Mouse (Mus musculus) large intestine, adult 2 months (tissue): ENCODE results near the gene 4931422A03Rik. TPM values are rescaled to one million over a fixed set of nuclear protein-coding genes. Genes with fewer than 3 reads are reported as not detected.
"Not testable (repeated sequence)": the region's sequence is repeated elsewhere in the genome, so short reads cannot be mapped to it uniquely, and the experiment has no call there.

ENCODE experiments used
- DNase-seq: peaks from one replicate; pipeline ENCODE4 v3.0.0-alpha.2; 2012; ENCODE audit warnings: low read depth, low spot score
- WGBS: fragments of 180-500 bp; shearing (Covaris S2); methylation state at CpG from one replicate; pipeline ENCODE4 v1.1.7; 2018; 5-methylcytosine and 5-hydroxymethylcytosine counted together
- polyA plus RNA-seq: library from polyadenylated mRNA; depleted of rRNA; stranded (reverse); fragments of >200 nt; gene quantifications from 2 replicates; pipeline ENCODE4 v1.2.3, GENCODE M21; 2012; rRNA removed

The 4931422A03Rik gene
- polyA plus RNA-seq = not detected in 2 replicates

- under 1% methylated on average over 32 of the region's 32 CpGs for WGBS
- no peak for DNase-seq
Observed at GRCm38 (mm10) chr2:104028139-104028723, at the start of gene 4931422A03Rik. 4931422A03Rik (minus strand) TSS chr2:104028361.

GRCm38 (mm10) chr2:104069704-104070185 lies 41.6 kb upstream of the 4931422A03Rik start, which contains the start of gene Cd59b:
Cd59b (plus strand) TSS chr2:104069849.
- DNase-seq = peak; percentile 28
- WGBS = 7% methylated on average over 13 of the region's 13 CpGs

- DNase-seq = not testable (repeated sequence)
- 72% methylated on average over 7 of the region's 7 CpGs for WGBS
Observed at GRCm38 (mm10) chr2:104068450-104068849, 40.3 kb upstream of the 4931422A03Rik start, which contains the start of gene Gm10799. Gm10799 (minus strand) TSS chr2:104068550.

- DNase-seq = not testable (repeated sequence)
- 81% methylated on average over 6 of the region's 6 CpGs for WGBS
Observed at GRCm38 (mm10) chr2:104065526-104065925, 37.4 kb upstream of the 4931422A03Rik start, which contains the start of gene Gm10912. Gm10912 (plus strand) TSS chr2:104065826.

GRCm38 (mm10) chr2:104064152-104064551 lies 36.0 kb upstream of the 4931422A03Rik start:
- DNase-seq = no peak
- 69% methylated on average over 2 of the region's 2 CpGs for WGBS

GRCm38 (mm10) chr2:104062665-104063064 lies 34.5 kb upstream of the 4931422A03Rik start:
- DNase-seq = no peak

- DNase-seq = no peak
- WGBS = 97% methylated on average over 6 of the region's 6 CpGs
Observed at GRCm38 (mm10) chr2:104060996-104061395, 32.8 kb upstream of the 4931422A03Rik start.

GRCm38 (mm10) chr2:104059786-104060185 lies 31.6 kb upstream of the 4931422A03Rik start:
- DNase-seq = no peak
- 79% methylated on average over 10 of the region's 10 CpGs for WGBS

- no peak for DNase-seq
- WGBS = 91% methylated on average over 4 of the region's 4 CpGs
Observed at GRCm38 (mm10) chr2:104058954-104059353, 30.8 kb upstream of the 4931422A03Rik start.

GRCm38 (mm10) chr2:104058381-104058780 lies 30.2 kb upstream of the 4931422A03Rik start:
- no peak for DNase-seq
- 88% methylated on average over 1 of the region's 1 CpGs for WGBS

GRCm38 (mm10) chr2:104044479-104045080 lies 16.4 kb upstream of the 4931422A03Rik start:
- 72% methylated on average over 1 of the region's 1 CpGs for WGBS
- DNase-seq = no peak

GRCm38 (mm10) chr2:104043624-104044478 lies 15.7 kb upstream of the 4931422A03Rik start:
- no peak for DNase-seq
- WGBS = 59% methylated on average over 5 of the region's 5 CpGs

- 94% methylated on average over 15 of the region's 15 CpGs for WGBS
- no peak for DNase-seq
Observed at GRCm38 (mm10) chr2:104042766-104043165, 14.6 kb upstream of the 4931422A03Rik start.

- DNase-seq = no peak
- WGBS = 33% methylated on average over 5 of the region's 5 CpGs
Observed at GRCm38 (mm10) chr2:104041632-104042031, 13.5 kb upstream of the 4931422A03Rik start.

- DNase-seq = no peak
- WGBS = 82% methylated on average over 2 of the region's 2 CpGs
Observed at GRCm38 (mm10) chr2:104038236-104038635, 10.1 kb upstream of the 4931422A03Rik start.

- no peak for DNase-seq
- WGBS = 71% methylated on average over 3 of the region's 3 CpGs
Observed at GRCm38 (mm10) chr2:104036316-104036715, 8.2 kb upstream of the 4931422A03Rik start.

GRCm38 (mm10) chr2:104035595-104035994 lies 7.4 kb upstream of the 4931422A03Rik start:
- no peak for DNase-seq
- WGBS = 82% methylated on average over 6 of the region's 6 CpGs

- 38% methylated on average over 3 of the region's 3 CpGs for WGBS
- no peak for DNase-seq
Observed at GRCm38 (mm10) chr2:104034832-104035472, 6.8 kb upstream of the 4931422A03Rik start.

GRCm38 (mm10) chr2:104032056-104032455 lies 3.9 kb upstream of the 4931422A03Rik start:
- no peak for DNase-seq
- 90% methylated on average over 3 of the region's 3 CpGs for WGBS

GRCm38 (mm10) chr2:104030381-104030780 lies 2.2 kb upstream of the 4931422A03Rik start:
- no peak for DNase-seq
- 71% methylated on average over 3 of the region's 3 CpGs for whole genome bisulfite sequencing
